Mouse (Mus musculus): ENCODE data around the gene Gm42688. TPM values are rescaled to one million over a fixed set of nuclear protein-coding genes. Genes with fewer than 3 reads are reported as not detected.

The Gm42688 gene
- total RNA-seq, 2 experiments from 2014 or later: 10.6 to 11.4 TPM

- DNase-seq (ENCODE audit: low spot score in 2 of 2): no peak
These were observed 15.2 kb downstream of the Gm42688 start for GRCm38 (mm10) chr6:83116373-83117164.

GRCm38 (mm10) chr6:83117165-83117438, 15.7 kb downstream of the Gm42688 start:
- no peak for DNase-seq (ENCODE audit: low spot score in 2 of 2)

GRCm38 (mm10) chr6:83117616-83118015, 16.2 kb downstream of the Gm42688 start:
- DNase-seq (ENCODE audit: low spot score in 2 of 2): no peak

GRCm38 (mm10) chr6:83118369-83118768, 17.0 kb downstream of the Gm42688 start:
- DNase-seq (ENCODE audit: low spot score in 2 of 2): no peak

- no peak for DNase-seq (ENCODE audit: low spot score in 2 of 2)
These were observed 17.7 kb downstream of the Gm42688 start for GRCm38 (mm10) chr6:83118825-83119733.

- DNase-seq (ENCODE audit: low spot score in 2 of 2): no peak
These were observed 18.3 kb downstream of the Gm42688 start for GRCm38 (mm10) chr6:83119734-83120051.

- peak; percentile 74 to 90 for DNase-seq (ENCODE audit: low spot score in 2 of 2)
These were observed 19.8 kb downstream of the Gm42688 start, which contains the start of gene Wbp1 for GRCm38 (mm10) chr6:83120930-83121862. Gene Wbp1, minus strand, starts transcription at chr6:83121559.

GRCm38 (mm10) chr6:83121863-83122710, 20.7 kb downstream of the Gm42688 start:
- no peak for DNase-seq (ENCODE audit: low spot score in 2 of 2)

GRCm38 (mm10) chr6:83122961-83123360, 21.5 kb downstream of the Gm42688 start:
- DNase-seq (ENCODE audit: low spot score in 2 of 2): no peak

- peak; percentile 72 to 88 for DNase-seq (ENCODE audit: low spot score in 2 of 2)
These were observed 23.5 kb downstream of the Gm42688 start for GRCm38 (mm10) chr6:83124851-83125312.

- no peak for DNase-seq (ENCODE audit: low spot score in 2 of 2)
These were observed 23.9 kb downstream of the Gm42688 start, which contains the start of gene Ino80b for GRCm38 (mm10) chr6:83125331-83125730. Gene Ino80b, minus strand, starts transcription at chr6:83125431.

GRCm38 (mm10) chr6:83127419-83127818, 26.0 kb downstream of the Gm42688 start:
- no peak for DNase-seq (ENCODE audit: low spot score in 2 of 2)

GRCm38 (mm10) chr6:83131469-83132034, 30.1 kb downstream of the Gm42688 start:
- DNase-seq (ENCODE audit: low spot score in 2 of 2): no peak

- DNase-seq (ENCODE audit: low spot score in 2 of 2): no peak
These were observed 30.9 kb downstream of the Gm42688 start for GRCm38 (mm10) chr6:83132176-83132919.

- no peak for DNase-seq (ENCODE audit: low spot score in 2 of 2)
These were observed 32.8 kb downstream of the Gm42688 start for GRCm38 (mm10) chr6:83134226-83134625.

GRCm38 (mm10) chr6:83134951-83135513, 33.6 kb downstream of the Gm42688 start, which contains the start of gene Rtkn:
Gene Rtkn, plus strand, starts transcription at chr6:83135463.
- DNase-seq (ENCODE audit: low spot score in 2 of 2): no peak

- DNase-seq (ENCODE audit: low spot score in 2 of 2): no peak
These were observed 34.2 kb downstream of the Gm42688 start for GRCm38 (mm10) chr6:83135571-83136161.

- DNase-seq (ENCODE audit: low spot score in 2 of 2): no peak
These were observed 35.0 kb downstream of the Gm42688 start for GRCm38 (mm10) chr6:83136291-83136880.

Measured in adrenal gland, postnatal 4 days (tissue).